In the genomic region with DNA sequence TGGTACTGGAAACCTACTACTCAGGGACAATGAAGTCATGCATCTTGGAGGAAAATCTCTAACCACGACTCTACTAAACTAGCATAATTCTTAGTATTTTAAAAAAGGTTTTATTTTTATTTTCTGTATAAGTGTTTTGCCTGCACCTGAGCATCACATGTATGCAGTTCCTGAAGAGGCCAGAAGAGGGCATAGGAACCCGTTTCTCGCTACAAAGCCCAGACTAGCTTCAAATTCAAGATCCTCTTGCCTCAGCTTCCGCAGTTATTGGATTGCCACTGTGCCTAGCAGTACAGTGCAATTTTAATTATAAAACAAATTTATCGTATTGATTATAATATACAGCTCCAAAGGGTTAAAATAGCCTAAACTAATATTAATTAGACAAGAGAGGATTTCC, we compare ENCODE assay signal across 8 mouse cellular contexts. TPM values are rescaled to one million over a fixed set of nuclear protein-coding genes. Genes with fewer than 3 reads are reported as not detected.
DNase-seq lines count a peak whose midpoint lies in the region; ATAC-seq and TF ChIP-seq lines count a peak whose summit lies in the region.

No protein-coding gene starts in this region.

- ATAC-seq in midbrain, postnatal 0 days (ENCODE audit: low FRiP score) = no peak
- no peak for ATAC-seq in midbrain, embryonic 15.5 days (replicated peaks)
- peak; percentile 48; the same call in 1 of the 2 replicates for ATAC-seq in hindbrain, embryonic 16.5 days

- no peaks in the 10 kb centered on the region for H3K4me1 ChIP-seq in midbrain, postnatal 0 days (ENCODE audit: insufficient read depth, low read length)
- H3K4me1 ChIP-seq in midbrain, embryonic 15.5 days = no peaks in the 10 kb centered on the region
- H3K4me1 ChIP-seq in hindbrain, embryonic 16.5 days (ENCODE audit: control insufficient read depth, insufficient read depth, low read depth, low read length) = no peaks in the 10 kb centered on the region

- peak; percentile 79 for TF ChIP-seq CTCF in midbrain, postnatal 0 days (IDR thresholded peaks at IDR 0.05)

- no peaks in the 10 kb centered on the region for H3K27me3 ChIP-seq in midbrain, postnatal 0 days (ENCODE audit: insufficient read depth, low read length)
- H3K27me3 ChIP-seq in midbrain, embryonic 15.5 days (replicated peaks) = no peaks in the 10 kb centered on the region
- H3K27me3 ChIP-seq in hindbrain, embryonic 16.5 days (replicated peaks; ENCODE audit: control insufficient read depth, insufficient read depth, low read length) = no peaks in the 10 kb centered on the region

- WGBS in midbrain, postnatal 0 days = 14% methylated on average over 5 of the region's 5 CpGs
- 13% methylated on average over 5 of the region's 5 CpGs for WGBS in midbrain, embryonic 15.5 days
- WGBS in hindbrain, embryonic 16.5 days = 9% methylated on average over 5 of the region's 5 CpGs

- no peak overlapping the region for H3K27ac ChIP-seq in midbrain, postnatal 0 days (ENCODE audit: low read depth, low read length)
- no peak overlapping the region for H3K27ac ChIP-seq in midbrain, embryonic 15.5 days
- no peak overlapping the region for H3K27ac ChIP-seq in hindbrain, embryonic 16.5 days (ENCODE audit: low read depth, low read length)

- peaks cover 6% of the 10 kb centered on the region for H3K36me3 ChIP-seq in midbrain, postnatal 0 days (ENCODE audit: insufficient read depth, low read length)
- peaks cover 3% of the 10 kb centered on the region for H3K36me3 ChIP-seq in midbrain, embryonic 15.5 days (replicated peaks)
- H3K36me3 ChIP-seq in hindbrain, embryonic 16.5 days (ENCODE audit: control insufficient read depth, insufficient read depth, low read length) = peaks cover 2% of the 10 kb centered on the region; the same call in 1 of the 2 replicates

- DNase-seq in cerebellum, postnatal 14 days = peak; percentile 53 to 60
- DNase-seq in cerebellum, adult 11-12 months = no peak
- peak; percentile 56 for DNase-seq in midbrain, postnatal 0 days (ENCODE audit: low spot score)
- peak; percentile 63 for DNase-seq in c-Kit-positive CD71-positive TER-119-negative erythroid progenitor cells, embryonic 14.5 days (ENCODE audit: low read depth)
- peak; percentile 65 for DNase-seq in lung, postnatal 36 days
- DNase-seq in yolk sac, embryonic 10.5 days (ENCODE audit: low spot score) = peak; percentile 15

- no peak overlapping the region for H3K4me2 ChIP-seq in midbrain, postnatal 0 days (ENCODE audit: low read depth, low read length, poor library complexity, severe bottlenecking)
- H3K4me2 ChIP-seq in midbrain, embryonic 15.5 days = no peak overlapping the region
- no peak overlapping the region for H3K4me2 ChIP-seq in hindbrain, embryonic 16.5 days (ENCODE audit: low read length)

- no peak overlapping the region for H3K9ac ChIP-seq in midbrain, postnatal 0 days (replicated peaks; ENCODE audit: low read length, poor library complexity, severe bottlenecking)
- no peak overlapping the region for H3K9ac ChIP-seq in midbrain, embryonic 15.5 days
- H3K9ac ChIP-seq in hindbrain, embryonic 16.5 days (ENCODE audit: low read depth, low read length) = no peak overlapping the region

- H3K4me3 ChIP-seq in midbrain, postnatal 0 days (ENCODE audit: low read depth, low read length) = no peak overlapping the region
- H3K4me3 ChIP-seq in midbrain, embryonic 15.5 days = no peak overlapping the region
- H3K4me3 ChIP-seq in hindbrain, embryonic 16.5 days (ENCODE audit: low read length) = no peak overlapping the region

- no peaks in the 10 kb centered on the region for H3K9me3 ChIP-seq in midbrain, postnatal 0 days (ENCODE audit: low read length)
- H3K9me3 ChIP-seq in midbrain, embryonic 15.5 days = no peaks in the 10 kb centered on the region
- H3K9me3 ChIP-seq in hindbrain, embryonic 16.5 days (ENCODE audit: control insufficient read depth, low read length) = no peaks in the 10 kb centered on the region

RNA-seq across cellular contexts. Expression of gene Map4k5, which starts 31.0 kb away (rescaled TPM):
- total RNA-seq in midbrain, postnatal 0 days (2014; rRNA removed) = 33.9 and 38.4 TPM in 2 replicates
- 13.7 and 16.9 TPM in 2 replicates for polyA plus RNA-seq in midbrain, postnatal 0 days (2015; fragmentation: Nextera tagmentation; extraction: Ambion mirVana)
- 28.2 and 31.6 TPM in 2 replicates for polyA plus RNA-seq in midbrain, embryonic 15.5 days (2015; fragmentation: Nextera tagmentation; extraction: Ambion mirVana)
- 22.8 and 25.2 TPM in 2 replicates for polyA plus RNA-seq in hindbrain, embryonic 16.5 days (2015; fragmentation: Nextera tagmentation; extraction: Ambion mirVana)

RNA-seq across cellular contexts. Expression of gene Atl1, which starts 31.6 kb away (rescaled TPM):
- total RNA-seq in midbrain, postnatal 0 days (2014; rRNA removed) = 121 and 230 TPM in 2 replicates
- polyA plus RNA-seq in midbrain, postnatal 0 days (2015; fragmentation: Nextera tagmentation; extraction: Ambion mirVana) = 170 and 179 TPM in 2 replicates
- polyA plus RNA-seq in midbrain, embryonic 15.5 days (2015; fragmentation: Nextera tagmentation; extraction: Ambion mirVana) = 144 and 167 TPM in 2 replicates
- 159 and 167 TPM in 2 replicates for polyA plus RNA-seq in hindbrain, embryonic 16.5 days (2015; fragmentation: Nextera tagmentation; extraction: Ambion mirVana)
